Mouse (Mus musculus): ENCODE data around the gene Il13. TPM values are rescaled to one million over a fixed set of nuclear protein-coding genes. Genes with fewer than 3 reads are reported as not detected.
A peak's percentile ranks its signal among the peaks of the same experiment; 100 is the strongest.

Gene Il13
- total and polyA plus RNA-seq, 3 experiments: 2.8 to 4.8 (median 3.6) TPM

DNA sequence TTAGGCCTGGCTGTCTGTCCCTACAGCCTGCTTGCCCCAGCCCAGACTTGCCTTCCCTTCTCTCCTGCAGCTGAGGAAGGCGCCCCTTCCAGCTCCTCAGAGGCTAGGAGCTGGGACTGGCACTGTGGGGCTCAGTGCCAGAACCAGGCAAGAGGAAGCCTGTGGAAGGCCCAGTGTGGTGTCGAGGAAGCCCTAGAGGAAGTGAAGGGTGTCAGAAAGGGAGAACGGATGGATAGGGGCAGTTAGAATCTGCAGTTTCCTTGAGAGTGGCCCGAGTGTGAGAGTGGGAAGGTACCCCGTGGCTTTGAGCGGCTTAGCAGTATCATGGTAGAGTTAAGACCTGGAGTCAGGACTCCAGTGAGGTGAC is 12.1 kb downstream of the Il13 start:
- TF ChIP-seq POLR2A (IDR thresholded peaks at IDR 0.05; ENCODE audit: low read depth, low read length) (no peak), MEF2A (IDR thresholded peaks at IDR 0.05; ENCODE audit: borderline replicate concordance, low read depth, low read length) (0 out of 2 replicates have a peak, but pooled peaks have one; percentile 4), BHLHE40 (IDR thresholded peaks at IDR 0.05; ENCODE audit: low read depth, low read length) (no peak), NELFE (IDR thresholded peaks at IDR 0.05; ENCODE audit: low read depth, low read length) (0 out of 2 replicates have a peak, but pooled peaks have one; percentile 6), KAT2A (IDR thresholded peaks at IDR 0.05; ENCODE audit: insufficient replicate concordance, low read length) (no peak), RAD21 (IDR thresholded peaks at IDR 0.05; ENCODE audit: low read depth, low read length) (no peak), HCFC1 (IDR thresholded peaks at IDR 0.05; ENCODE audit: low read depth, low read length) (no peak), ELF1 (IDR thresholded peaks at IDR 0.05; ENCODE audit: low read depth, low read length) (no peak), TCF12 (IDR thresholded peaks at IDR 0.05; ENCODE audit: low read depth, low read length) (peak; percentile 17; the same call in 1 of the 2 replicates), UBTF (IDR thresholded peaks at IDR 0.05; ENCODE audit: low read depth, low read length) (no peak), SIN3A (IDR thresholded peaks at IDR 0.05; ENCODE audit: low read length) (no peak), JUN (IDR thresholded peaks at IDR 0.05; ENCODE audit: insufficient read depth, low read depth, low read length) (no peak), PAX5 (IDR thresholded peaks at IDR 0.05; ENCODE audit: low read length) (no peak), ZNF384 (IDR thresholded peaks at IDR 0.05; ENCODE audit: low read depth, low read length) (no peak), EP300 (IDR thresholded peaks at IDR 0.05; ENCODE audit: low read length) (no peak), GABPA (IDR thresholded peaks at IDR 0.05; ENCODE audit: insufficient replicate concordance, low read depth, low read length) (no peak), SMC3 (IDR thresholded peaks at IDR 0.05; ENCODE audit: low read depth, low read length) (no peak), IRF4 (IDR thresholded peaks at IDR 0.05; ENCODE audit: low read depth, low read length) (no peak), ZKSCAN1 (IDR thresholded peaks at IDR 0.05; ENCODE audit: borderline replicate concordance, low read depth, low read length) (no peak)

More for the DNA sequence above, 12.1 kb downstream of the Il13 start:
- Histone ChIP-seq H3K4me1 (ENCODE audit: control insufficient read depth in 1 of 2, insufficient read depth in 2 of 2) (peaks cover 44 to 78% of the 10 kb centered on the region in 2 experiments), H3K27ac (ENCODE audit: insufficient read depth, low read depth) (peak overlapping the region; percentile 56; the same call in 1 of the 2 replicates), H3K9ac (ENCODE audit: insufficient read depth, low read depth) (no peak overlapping the region), H3K9me3 (replicated peaks; ENCODE audit: low read length) (peaks cover 8% of the 10 kb centered on the region), H3K4me2 (ENCODE audit: insufficient read depth, low read depth, poor library complexity, severe bottlenecking) (no peak overlapping the region), H3K4me3 (replicated peaks in 1 of 3; ENCODE audit: low read depth in 2 of 3, low read length in 2 of 3, poor library complexity in 1 of 3) (peak overlapping the region in 1 of 3 experiments; percentile 9), H3K27me3 (replicated peaks) (no peaks in the 10 kb centered on the region), H3K36me3 (replicated peaks in 1 of 2; ENCODE audit: control insufficient read depth in 1 of 2, insufficient read depth in 1 of 2, low read length in 1 of 2) (peaks cover 0 to 6% of the 10 kb centered on the region in 2 experiments), H3K79me2 (replicated peaks; ENCODE audit: control insufficient read depth, extremely low read depth, insufficient read depth, poor library complexity, severe bottlenecking) (no peaks in the 10 kb centered on the region)
- dilution Hi-C loops (cut with MboI; ENCODE audit: extremely low pct_ligation_motif_present, extremely low pct_unique_long_range_greater_than_20kb, low sequenced_read_pairs): no loop called here
- in situ Hi-C loops (cut with MboI; ENCODE audit: low pct_ligation_motif_present, low pct_unique_long_range_greater_than_20kb, low sequenced_read_pairs): loop anchor here (5.0 kb wide), 1 partner anchor 35 kb away; no protein-coding TSS in a partner anchor
- DNase-seq (ENCODE audit: extremely low read depth): no peak
